Mouse (Mus musculus) heart, adult 2 months (tissue): ENCODE measurements at regions not wholly inside any gene's neighbourhood (a gene's known extent, or its start where the extent isn't known, plus 50 kb on each side); places are given as distances from the start of the nearest gene placed in this dataset.

ENCODE experiments used
- DNase-seq, 2 experiments: peaks; one replicate each; pipeline ENCODE4 v3.0.0; 2021
- H3K27ac ChIP-seq: fragments of 200-600 bp; 2 replicates; pipeline ENCODE4 v1.8.1; 2022
- H3K27me3 ChIP-seq: fragments of 200-500 bp; 2 replicates; pipeline ENCODE4 v1.6.1; 2012; ENCODE audit warnings: mild to moderate bottlenecking, low read length, inconsistent platforms, mixed read lengths; ENCODE audit not compliant: control insufficient read depth, insufficient read depth
- H3K36me3 ChIP-seq: fragments of 200-500 bp; 2 replicates; pipeline ENCODE4 v1.6.1; 2012; ENCODE audit warnings: low read length, inconsistent platforms; ENCODE audit not compliant: control insufficient read depth, insufficient read depth
- H3K4me1 ChIP-seq: fragments of 200-500 bp; 2 replicates; pipeline ENCODE4 v1.6.1; 2011; ENCODE audit warnings: low read length; ENCODE audit not compliant: control insufficient read depth, insufficient read depth
- H3K4me3 ChIP-seq: fragments of 200-600 bp; 2 replicates; pipeline ENCODE4 v1.8.1; 2022
- H3K79me2 ChIP-seq: fragments of 200-500 bp; replicated peaks from 2 replicates; pipeline ENCODE4 v1.6.1; 2012; ENCODE audit warnings: mild to moderate bottlenecking, inconsistent platforms, low read length, moderate library complexity, mixed read lengths; ENCODE audit not compliant: control insufficient read depth, insufficient read depth
- H3K9ac ChIP-seq: fragments of 200-500 bp; 2 replicates; pipeline ENCODE4 v1.6.1; 2012; ENCODE audit warnings: low read depth, mild to moderate bottlenecking, control low read depth, inconsistent platforms, low read length, mixed read lengths
- CTCF ChIP-seq: fragments of 200-600 bp; IDR thresholded peaks from 2 replicates; pipeline ENCODE4 v1.8.1; 2022; ENCODE audit warnings: antibody characterized with exemption, mild to moderate bottlenecking, moderate library complexity
- EP300 ChIP-seq: fragments of 200-500 bp; IDR thresholded peaks from 2 replicates; pipeline ENCODE4 v1.6.1; 2011; ENCODE audit warnings: low read depth, low read length, control low read depth; ENCODE audit not compliant: insufficient read depth
- POLR2A ChIP-seq: fragments of 200-500 bp; IDR thresholded peaks from 2 replicates; pipeline ENCODE4 v1.6.1; 2011; ENCODE audit warnings: mild to moderate bottlenecking, low read depth, low read length, control low read depth; ENCODE audit not compliant: insufficient read depth
- WGBS: fragments of 180-500 bp; shearing (Covaris S2); methylation state at CpG from one replicate; pipeline ENCODE4 v1.1.7; 2018; 5-methylcytosine and 5-hydroxymethylcytosine counted together
- intact Hi-C: fragments of 180-260 bp; cut with DNase I; formaldehyde crosslinking; loops from one replicate; pipeline ENCODE4 v1.15.1; 2025

DNA sequence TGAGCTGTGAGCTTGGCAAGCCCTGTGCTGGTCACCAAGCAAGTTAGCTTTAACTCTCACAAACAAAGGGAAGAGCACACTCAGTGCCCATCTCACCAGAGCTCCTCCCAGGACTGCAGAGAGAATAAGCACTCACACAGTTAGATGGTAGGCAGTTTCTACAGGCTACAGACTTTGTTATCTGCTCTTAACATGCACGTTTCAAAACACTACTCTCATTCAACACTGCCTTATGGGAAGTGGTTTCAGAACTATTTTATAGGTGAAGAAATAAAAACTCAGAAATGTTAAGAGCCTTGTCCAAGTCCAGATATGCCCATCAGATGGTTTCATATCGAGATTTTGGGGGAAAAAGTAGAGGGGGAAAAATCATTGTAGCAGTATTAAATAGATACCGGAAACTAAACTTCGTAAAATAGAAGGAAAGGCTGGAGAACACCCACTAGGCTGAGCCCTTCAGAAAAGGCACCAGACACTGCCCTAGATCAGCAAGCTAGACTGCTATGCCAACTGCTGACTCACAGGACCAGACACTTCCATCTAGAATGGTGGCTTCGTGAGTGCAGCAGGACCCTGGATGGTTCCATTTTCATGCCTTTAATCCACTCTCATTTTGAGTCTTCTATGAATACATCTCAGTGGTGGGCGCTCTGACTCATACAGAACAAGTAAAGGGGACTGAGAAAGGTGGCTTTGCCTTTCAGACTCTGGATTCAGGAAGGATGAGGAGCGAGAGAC is 51.3 kb upstream of the Serbp1 start:
- H3K9ac ChIP-seq, result no peak overlapping the region
- H3K79me2 ChIP-seq, result no peaks in the 10 kb centered on the region
- H3K36me3 ChIP-seq, result no peaks in the 10 kb centered on the region
- DNase-seq, result no peak
- no peaks in the 10 kb centered on the region for H3K4me1 ChIP-seq
- no peak overlapping the region for H3K27ac ChIP-seq
- TF ChIP-seq CTCF (no peak), EP300 (no peak)
- no peaks in the 10 kb centered on the region for H3K27me3 ChIP-seq
- H3K4me3 ChIP-seq, result no peak overlapping the region
- 72% methylated on average over 7 of the region's 7 CpGs for WGBS
- intact Hi-C loops, result no loop called here

DNA sequence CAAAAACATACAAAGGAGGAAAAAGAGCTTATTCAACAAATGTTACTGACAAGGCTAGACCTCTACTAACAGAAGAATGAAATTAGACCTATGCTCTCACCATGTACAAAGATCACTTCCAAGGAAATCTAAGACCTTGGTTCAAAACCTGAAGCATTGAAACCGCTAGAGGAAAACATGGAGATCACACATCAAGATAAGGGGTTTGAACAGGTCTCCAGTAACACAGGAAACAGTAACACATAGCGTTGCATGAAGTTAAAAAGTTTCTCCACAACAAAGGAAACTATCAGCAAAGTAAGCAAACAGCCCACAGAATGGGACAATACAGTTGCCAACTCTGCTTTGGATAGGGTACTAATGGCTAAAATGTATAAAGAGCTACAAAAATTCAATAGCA is 53.3 kb upstream of the Serbp1 start:
- 48% methylated on average over 2 of the region's 2 CpGs for WGBS
- H3K4me1 ChIP-seq, result no peaks in the 10 kb centered on the region
- H3K36me3 ChIP-seq, result no peaks in the 10 kb centered on the region
- H3K27me3 ChIP-seq, result no peaks in the 10 kb centered on the region
- no peak overlapping the region for H3K9ac ChIP-seq
- no peak overlapping the region for H3K4me3 ChIP-seq
- intact Hi-C loops, result no loop called here
- TF ChIP-seq POLR2A (no peak), EP300 (no peak), CTCF (no peak)
- H3K79me2 ChIP-seq, result no peaks in the 10 kb centered on the region
- H3K27ac ChIP-seq, result no peak overlapping the region
- no peak for DNase-seq

DNA sequence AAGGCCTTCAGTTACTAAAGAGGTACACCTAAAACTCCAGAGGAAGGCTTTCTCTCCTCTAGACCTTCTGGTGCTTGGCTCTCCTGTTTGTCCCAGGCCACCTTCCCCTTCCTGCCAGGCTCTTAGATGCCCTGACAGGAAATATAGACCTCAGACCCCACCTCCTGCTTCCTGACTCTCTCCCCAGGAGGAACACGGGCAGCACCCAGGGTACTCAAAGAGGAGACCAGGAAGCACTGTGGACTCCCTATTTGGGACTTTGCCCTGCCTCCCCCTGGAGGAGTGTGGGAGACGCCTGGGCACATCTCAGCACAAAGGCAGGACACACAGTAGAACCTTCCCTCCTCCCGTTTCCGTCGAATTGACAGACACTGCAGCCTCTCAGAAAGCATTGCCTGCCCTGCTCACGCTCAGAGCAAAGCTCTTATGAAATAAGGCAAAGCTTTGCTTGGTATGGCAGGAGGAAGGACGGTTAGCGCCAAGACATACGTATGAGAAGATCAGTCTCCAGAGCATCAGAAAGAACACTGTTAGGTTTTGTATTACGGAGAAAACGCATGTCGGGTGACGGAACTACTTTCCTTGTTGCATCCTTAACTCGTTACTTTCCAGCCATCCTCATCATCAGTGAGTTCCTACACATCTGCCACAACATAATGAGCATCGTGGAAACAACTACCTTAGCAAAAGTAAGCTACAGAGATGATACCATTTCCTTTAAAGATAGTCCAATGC is 54.3 kb upstream of the Serbp1 start:
- no peak for DNase-seq
- WGBS, result 68% methylated on average over 15 of the region's 15 CpGs

DNA sequence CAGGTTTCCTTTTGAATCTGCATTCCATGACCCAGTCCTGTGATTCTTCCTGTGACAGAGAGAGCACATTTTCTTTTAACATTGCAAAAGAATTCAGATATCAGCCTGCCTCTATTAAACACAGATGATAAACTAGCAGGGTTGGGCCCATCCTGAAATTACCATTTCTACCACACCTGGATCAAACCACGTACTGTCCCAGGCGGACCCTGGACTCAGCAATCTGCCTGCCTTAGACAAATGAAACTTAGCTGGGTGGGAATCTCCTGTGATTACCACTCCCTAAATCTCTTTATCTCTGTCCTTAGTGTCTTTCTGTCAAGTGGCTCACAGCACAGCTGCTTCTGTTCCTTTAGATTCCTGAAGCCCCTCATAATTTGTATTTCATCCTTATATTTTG is 55.5 kb upstream of the Serbp1 start:
- WGBS, result 90% methylated on average over 2 of the region's 2 CpGs
- no peaks in the 10 kb centered on the region for H3K36me3 ChIP-seq
- no peak for DNase-seq
- no peak overlapping the region for H3K9ac ChIP-seq
- H3K27me3 ChIP-seq, result no peaks in the 10 kb centered on the region
- intact Hi-C loops, result no loop called here
- H3K4me1 ChIP-seq, result no peaks in the 10 kb centered on the region; the same call in 1 of the 2 replicates
- H3K4me3 ChIP-seq, result no peak overlapping the region
- no peak overlapping the region for H3K27ac ChIP-seq
- no peak for TF ChIP-seq POLR2A
- no peak for TF ChIP-seq EP300
- no peak for TF ChIP-seq CTCF
- H3K79me2 ChIP-seq, result no peaks in the 10 kb centered on the region

More for the DNA sequence above, 54.3 kb upstream of the Serbp1 start:
- intact Hi-C loops, result no loop called here
- Histone ChIP-seq H3K9ac (no peak overlapping the region), H3K36me3 (no peaks in the 10 kb centered on the region), H3K4me1 (no peaks in the 10 kb centered on the region), H3K79me2 (no peaks in the 10 kb centered on the region), H3K27me3 (no peaks in the 10 kb centered on the region), H3K27ac (no peak overlapping the region), H3K4me3 (no peak overlapping the region)
- TF ChIP-seq POLR2A (no peak), EP300 (no peak), CTCF (no peak)

DNA sequence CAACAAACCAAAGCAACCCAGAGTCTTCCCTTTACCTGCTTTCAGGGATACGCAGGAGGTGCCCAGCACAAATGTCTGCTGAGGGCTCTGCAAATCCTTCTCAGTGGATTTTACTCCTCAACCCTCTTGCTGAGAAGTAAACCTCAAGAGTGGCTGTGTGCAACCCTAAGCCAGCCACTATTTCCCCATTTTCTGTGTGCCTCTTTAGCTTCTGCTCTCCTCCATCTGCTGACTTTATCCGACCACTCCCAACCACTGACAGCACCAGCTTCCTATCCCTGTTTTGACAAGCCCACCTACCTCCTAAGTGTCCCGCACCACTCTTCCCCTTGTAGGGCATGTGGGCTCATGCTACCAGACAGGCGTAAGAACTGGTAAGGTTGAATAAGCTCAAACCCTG is 56.5 kb upstream of the Serbp1 start:
- WGBS, result 91% methylated on average over 4 of the region's 4 CpGs
- Histone ChIP-seq H3K4me3 (no peak overlapping the region), H3K4me1 (no peaks in the 10 kb centered on the region; the same call in 1 of the 2 replicates), H3K79me2 (no peaks in the 10 kb centered on the region), H3K36me3 (no peaks in the 10 kb centered on the region), H3K27me3 (no peaks in the 10 kb centered on the region), H3K9ac (no peak overlapping the region), H3K27ac (no peak overlapping the region)
- intact Hi-C loops, result no loop called here
- DNase-seq, result no peak
- TF ChIP-seq POLR2A (no peak), CTCF (no peak), EP300 (no peak)

DNA sequence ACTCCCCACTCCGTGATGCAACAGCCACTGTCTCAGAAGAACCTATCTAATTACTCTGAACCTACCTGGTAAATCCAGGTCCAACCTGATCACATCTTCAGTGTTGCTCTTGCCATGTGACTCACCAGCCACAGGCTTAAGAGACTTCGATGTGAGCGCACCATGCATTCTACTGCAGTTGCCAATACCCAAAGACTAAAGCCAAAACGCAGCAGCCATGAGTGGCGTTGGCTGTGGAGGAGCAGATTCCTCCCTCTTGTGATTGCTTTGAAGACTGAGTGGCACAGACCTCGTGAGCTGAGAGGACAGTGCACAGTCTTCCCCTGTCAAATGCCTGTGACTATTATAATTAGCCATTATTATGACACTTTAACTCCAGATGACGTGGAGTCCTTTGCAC is 58.6 kb upstream of the Serbp1 start:
- H3K9ac ChIP-seq, result no peak overlapping the region
- H3K4me1 ChIP-seq, result no peaks in the 10 kb centered on the region; the same call in 1 of the 2 replicates
- H3K27me3 ChIP-seq, result no peaks in the 10 kb centered on the region
- 66% methylated on average over 7 of the region's 7 CpGs for WGBS
- intact Hi-C loops, result loop anchor here (5.0 to 10.0 kb wide), 2 partner anchors 258 to 365 kb away; no protein-coding TSS in a partner anchor
- TF ChIP-seq EP300 (no peak), POLR2A (no peak), CTCF (no peak)
- no peak overlapping the region for H3K27ac ChIP-seq
- H3K79me2 ChIP-seq, result no peaks in the 10 kb centered on the region
- H3K36me3 ChIP-seq, result no peaks in the 10 kb centered on the region
- DNase-seq, result no peak
- no peak overlapping the region for H3K4me3 ChIP-seq
